Mouse (Mus musculus) embryonic facial prominence, embryonic 10.5 days (tissue): ENCODE results near the gene Ang2. TPM values are rescaled to one million over a fixed set of nuclear protein-coding genes. Genes with fewer than 3 reads are reported as not detected.

Experiments
- DNase-seq: peaks from one replicate; pipeline ENCODE4 v3.0.0-alpha.2; 2017; ENCODE audit warnings: low spot score
- H3K27ac ChIP-seq: fragments of 300-500 bp; sonication (generic); replicated peaks from 2 replicates; pipeline ENCODE4 v1.5.1; 2016; ENCODE audit warnings: mild to moderate bottlenecking
- H3K27me3 ChIP-seq: fragments of 300-500 bp; sonication (generic); replicated peaks from 2 replicates; pipeline ENCODE4 v1.6.1; 2016; ENCODE audit warnings: low read depth, mild to moderate bottlenecking; ENCODE audit not compliant: poor library complexity, severe bottlenecking
- H3K36me3 ChIP-seq: fragments of 300-500 bp; sonication (generic); replicated peaks from 2 replicates; pipeline ENCODE4 v1.6.1; 2016; ENCODE audit warnings: mild to moderate bottlenecking, moderate library complexity
- H3K4me1 ChIP-seq: fragments of 300-500 bp; sonication (generic); 2 replicates; pipeline ENCODE4 v1.6.1; 2016
- H3K4me3 ChIP-seq: fragments of 300-500 bp; sonication (generic); 2 replicates; pipeline ENCODE4 v1.5.1; 2016; ENCODE audit warnings: mild to moderate bottlenecking, moderate library complexity
- H3K9me3 ChIP-seq: fragments of 300-500 bp; sonication (generic); 2 replicates; pipeline ENCODE4 v1.6.1; 2016; ENCODE audit warnings: mild to moderate bottlenecking
- WGBS: fragments of 180-500 bp; shearing (Covaris S2); methylation state at CpG from one replicate; pipeline ENCODE4 v1.1.7; 2016; 5-methylcytosine and 5-hydroxymethylcytosine counted together
- polyA plus RNA-seq: library from polyadenylated mRNA; unstranded; fragments of >200 nt; fragmentation: Nextera tagmentation; extraction: Ambion mirVana; gene quantifications from 2 replicates; pipeline ENCODE4 v1.2.1, GENCODE M21; 2016

The Ang2 gene
- polyA plus RNA-seq, 1 experiment from 2014 or later: not detected

DNA sequence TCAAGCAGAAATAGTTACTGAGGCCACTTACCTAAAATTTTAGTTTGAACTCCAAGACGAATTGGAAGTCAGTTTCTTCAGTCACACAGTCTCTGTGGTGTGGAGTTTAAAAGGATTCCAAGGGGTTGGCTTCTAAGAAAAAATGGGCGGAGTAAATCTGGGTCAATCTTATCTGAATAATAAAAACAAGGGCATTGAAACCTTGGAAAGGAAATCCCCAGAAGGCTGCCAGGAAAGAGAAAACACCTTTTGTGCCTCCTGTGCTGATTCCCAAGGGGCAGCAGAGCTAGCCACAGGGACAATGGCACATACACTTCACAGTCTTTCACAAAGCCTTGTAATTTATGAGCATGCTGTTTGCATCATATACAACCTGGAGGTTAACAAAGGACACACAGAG, 52.3 kb downstream of the Ang2 start, which contains the start of gene Rnase1:
TSS of gene Rnase1 (minus strand) at position 101 of the 400 bp plus-strand sequence.
- no peaks in the 10 kb centered on the region for H3K9me3 ChIP-seq
- H3K27ac ChIP-seq: no peak within 1 kb of the TSS
- H3K4me1 ChIP-seq: peaks cover 3% of the 10 kb centered on the region; the same call in 1 of the 2 replicates
- no peaks in the 10 kb centered on the region for H3K27me3 ChIP-seq
- H3K36me3 ChIP-seq: no peaks in the 10 kb centered on the region
- 54% methylated on average over 2 of the region's 2 CpGs for WGBS
- no peak within 1 kb of the TSS for H3K4me3 ChIP-seq
- DNase-seq: no peak

DNA sequence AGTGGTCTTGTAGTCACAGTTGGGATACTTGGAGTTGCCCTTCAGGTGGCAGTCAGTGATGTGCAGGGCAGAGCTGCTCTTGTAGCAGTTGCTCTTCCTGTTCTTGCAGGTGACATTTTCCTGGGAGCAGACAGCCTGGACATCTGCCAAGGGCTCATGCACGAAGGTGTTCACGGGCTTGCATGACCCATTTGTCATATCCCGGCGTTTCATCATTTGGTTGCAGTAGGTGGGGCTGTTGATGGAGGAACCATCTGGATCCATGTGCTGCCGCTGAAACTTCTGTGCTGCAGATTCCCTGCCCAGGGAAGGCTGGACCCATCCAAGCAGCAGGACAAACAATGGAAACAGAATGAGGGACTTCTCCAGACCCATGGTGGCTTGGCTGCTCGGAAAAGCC, 53.4 kb downstream of the Ang2 start:
- H3K27me3 ChIP-seq: no peaks in the 10 kb centered on the region

More for the DNA sequence above, 53.4 kb downstream of the Ang2 start:
- 91% methylated on average over 6 of the region's 6 CpGs for WGBS
- no peak for DNase-seq
- H3K27ac ChIP-seq: no peak overlapping the region
- H3K36me3 ChIP-seq: no peaks in the 10 kb centered on the region
- no peaks in the 10 kb centered on the region for H3K9me3 ChIP-seq
- H3K4me1 ChIP-seq: peaks cover 3% of the 10 kb centered on the region; the same call in 1 of the 2 replicates
- no peak overlapping the region for H3K4me3 ChIP-seq

Other genes starting within 250 kb of the Ang2 start
- gene Pnp2, start 243.2 kb downstream of the Ang2 start, polyA plus RNA-seq: 0.39 and 0.84 TPM in 2 replicates
- gene Rnase10, start 191.4 kb downstream of the Ang2 start, polyA plus RNA-seq: not detected in 2 replicates
- not detected in 2 replicates for gene Rnase9, start 157.3 kb downstream of the Ang2 start, polyA plus RNA-seq
- gene Rnase11, start 149.0 kb downstream of the Ang2 start, polyA plus RNA-seq: not detected in 2 replicates
- gene Rnase12, start 141.5 kb downstream of the Ang2 start, polyA plus RNA-seq: not detected in 2 replicates
- gene Olfr750, start 124.7 kb downstream of the Ang2 start, polyA plus RNA-seq: not detected in 2 replicates
- gene Rnase4, start 108.1 kb downstream of the Ang2 start, polyA plus RNA-seq: 8.3 and 9.0 TPM in 2 replicates
- gene Ang, start 108.0 kb downstream of the Ang2 start, polyA plus RNA-seq: 2.3 and 3.5 TPM in 2 replicates
- 0.10 and 0.17 TPM in 2 replicates for gene Eddm3b, start 84.7 kb downstream of the Ang2 start, polyA plus RNA-seq
- gene Rnase6, start 75.2 kb downstream of the Ang2 start, polyA plus RNA-seq: not detected in 2 replicates
- 0.15 TPM in 1 of 2 replicates, not detected in the other for gene Rnase1, start 52.4 kb downstream of the Ang2 start, polyA plus RNA-seq
- not detected in 2 replicates for gene Rnase2b, start 36.9 kb downstream of the Ang2 start, polyA plus RNA-seq
- not detected in 2 replicates for gene Ear14, start 4.2 kb upstream of the Ang2 start, polyA plus RNA-seq
- gene Rnase2a, start 57.0 kb upstream of the Ang2 start, polyA plus RNA-seq: not detected in 2 replicates
- not detected in 2 replicates for gene Gm7247, start 162.6 kb upstream of the Ang2 start, polyA plus RNA-seq
- gene Vmn2r88, start 211.7 kb upstream of the Ang2 start, polyA plus RNA-seq: not detected in 2 replicates